Mouse (Mus musculus) spleen, adult 2 months (tissue): Measurements from ENCODE around the gene Pebp1.

Experiments
- CTCF ChIP-seq: fragments of 200-500 bp; IDR thresholded peaks from 2 replicates; pipeline ENCODE4 v1.5.1; 2011; ENCODE audit warnings: mild to moderate bottlenecking, inconsistent platforms; ENCODE audit not compliant: insufficient read depth, insufficient read length, insufficient replicate concordance; ENCODE audit errors: extremely low read depth
- POLR2A ChIP-seq: fragments of 200-500 bp; IDR thresholded peaks from 2 replicates; pipeline ENCODE4 v1.6.1; 2011; ENCODE audit warnings: low read depth, low read length, inconsistent platforms

DNA sequence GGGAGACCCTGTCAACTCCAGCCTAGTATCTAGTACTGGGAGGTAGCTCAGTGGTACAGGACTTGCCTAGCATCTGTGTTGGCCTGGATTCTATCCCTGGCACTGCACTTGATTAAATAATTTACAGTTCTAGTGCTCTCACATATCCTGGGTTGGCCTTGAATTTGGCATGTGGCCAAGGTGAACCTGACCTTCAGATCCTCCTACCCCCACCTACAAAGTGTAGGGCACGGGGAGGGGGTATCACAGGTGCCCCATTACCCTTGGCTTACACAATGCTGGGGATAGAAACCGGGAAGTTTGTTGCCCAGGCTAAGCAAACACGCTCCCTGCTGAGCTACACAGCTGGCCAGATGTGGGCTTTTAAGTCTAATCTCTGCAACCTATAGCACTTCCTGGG lies 15.5 kb upstream of the Pebp1 start:
- TF ChIP-seq POLR2A (no peak), CTCF (no peak)
